Mouse (Mus musculus) spleen, adult 2 months (tissue): ENCODE results near the gene Ncapg. TPM values are rescaled to one million over a fixed set of nuclear protein-coding genes. Genes with fewer than 3 reads are reported as not detected.

ENCODE experiments used
- DNase-seq, 2 experiments: peaks; one replicate each; pipeline versions ENCODE4 v3.0.0 to v3.0.0-alpha.2; 2012 to 2021; ENCODE audit warnings: low spot score in 2 of 2, low read depth in 1 of 2
- H3K27ac ChIP-seq: fragments of 200-500 bp; 2 replicates; pipeline ENCODE4 v1.5.1; 2012; ENCODE audit warnings: low read length, inconsistent platforms; ENCODE audit not compliant: insufficient read depth
- H3K27me3 ChIP-seq: fragments of 200-500 bp; 2 replicates; pipeline ENCODE4 v1.6.1; 2012; ENCODE audit warnings: mild to moderate bottlenecking, moderate library complexity, low read length, inconsistent platforms; ENCODE audit not compliant: control insufficient read depth, insufficient read depth
- H3K36me3 ChIP-seq: fragments of 200-500 bp; 2 replicates; pipeline ENCODE4 v1.6.1; 2012; ENCODE audit warnings: mild to moderate bottlenecking, low read length, inconsistent platforms; ENCODE audit not compliant: control insufficient read depth, insufficient read depth
- H3K4me1 ChIP-seq: fragments of 200-500 bp; 2 replicates; pipeline ENCODE4 v1.6.1; 2011; ENCODE audit warnings: inconsistent platforms; ENCODE audit not compliant: control insufficient read depth, insufficient read depth, insufficient read length
- H3K4me3 ChIP-seq: fragments of 200-500 bp; 2 replicates; pipeline ENCODE4 v1.5.1; 2011; ENCODE audit warnings: mild to moderate bottlenecking, inconsistent platforms; ENCODE audit not compliant: insufficient read depth, insufficient read length; ENCODE audit errors: extremely low read depth
- CTCF ChIP-seq: fragments of 200-500 bp; IDR thresholded peaks from 2 replicates; pipeline ENCODE4 v1.5.1; 2011; ENCODE audit warnings: mild to moderate bottlenecking, inconsistent platforms; ENCODE audit not compliant: insufficient read depth, insufficient read length, insufficient replicate concordance; ENCODE audit errors: extremely low read depth
- POLR2A ChIP-seq: fragments of 200-500 bp; IDR thresholded peaks from 2 replicates; pipeline ENCODE4 v1.6.1; 2011; ENCODE audit warnings: low read depth, low read length, inconsistent platforms
- WGBS: fragments of 180-500 bp; shearing (Covaris S2); methylation state at CpG from one replicate; pipeline ENCODE4 v1.1.7; 2018; 5-methylcytosine and 5-hydroxymethylcytosine counted together
- polyA plus RNA-seq: library from polyadenylated mRNA; depleted of rRNA; stranded (reverse); fragments of >200 nt; gene quantifications from 2 replicates; pipeline ENCODE4 v1.2.3, GENCODE M21; 2012; rRNA removed

The Ncapg gene
- polyA plus RNA-seq, 1 experiment = 1.2 TPM

DNA sequence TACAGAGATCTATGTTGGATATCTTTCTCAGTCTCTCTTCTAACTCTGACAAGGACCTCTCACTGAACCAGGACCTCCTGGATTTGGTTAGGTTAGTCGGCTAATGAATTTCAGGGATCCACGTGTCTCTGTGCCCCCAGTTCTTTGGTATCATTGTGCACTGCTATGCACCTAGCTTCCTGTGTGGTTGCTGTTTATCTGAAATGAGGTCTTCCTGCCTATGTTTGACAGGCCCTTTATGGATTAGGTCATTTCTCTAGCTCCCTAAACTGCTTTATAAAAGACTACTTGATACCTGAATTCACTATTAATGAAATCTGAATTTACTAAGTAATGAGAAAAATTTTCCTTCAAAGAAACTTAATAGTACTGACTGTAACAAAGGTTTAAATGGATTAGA, 21.1 kb downstream of the Ncapg start:
- no peaks in the 10 kb centered on the region for H3K36me3 ChIP-seq
- 71% methylated on average over 2 of the region's 2 CpGs for WGBS
- no peaks in the 10 kb centered on the region for H3K4me1 ChIP-seq
- H3K27ac ChIP-seq = no peak overlapping the region
- no peak for DNase-seq
- no peak overlapping the region for H3K4me3 ChIP-seq
- TF ChIP-seq POLR2A = no peak
- no peak for TF ChIP-seq CTCF
- H3K27me3 ChIP-seq = no peaks in the 10 kb centered on the region

DNA sequence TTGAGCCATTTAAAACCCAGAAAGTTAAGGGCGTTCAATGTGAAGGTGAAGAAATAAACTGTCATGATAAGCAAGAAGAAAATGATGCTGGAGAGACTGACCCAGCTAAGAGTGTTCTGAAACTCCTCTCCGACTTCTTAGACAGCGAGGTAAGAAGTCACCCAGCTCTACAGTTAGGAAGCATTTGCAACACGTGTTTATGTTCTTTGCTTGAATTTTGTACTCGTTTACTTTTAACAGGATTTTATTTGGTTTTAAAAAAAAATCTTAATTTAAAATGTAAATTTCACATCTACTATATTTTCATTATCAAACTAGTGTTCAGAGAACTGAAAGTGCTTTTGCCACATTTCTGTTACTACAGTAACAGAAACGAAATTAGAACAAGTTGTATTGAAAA, 22.0 kb downstream of the Ncapg start:
- no peak overlapping the region for H3K27ac ChIP-seq
- DNase-seq = no peak
- WGBS = 90% methylated on average over 6 of the region's 6 CpGs
- H3K4me1 ChIP-seq = no peaks in the 10 kb centered on the region
- H3K36me3 ChIP-seq = no peaks in the 10 kb centered on the region
- H3K27me3 ChIP-seq = no peaks in the 10 kb centered on the region
- H3K4me3 ChIP-seq = no peak overlapping the region
- TF ChIP-seq CTCF (no peak), POLR2A (no peak)

DNA sequence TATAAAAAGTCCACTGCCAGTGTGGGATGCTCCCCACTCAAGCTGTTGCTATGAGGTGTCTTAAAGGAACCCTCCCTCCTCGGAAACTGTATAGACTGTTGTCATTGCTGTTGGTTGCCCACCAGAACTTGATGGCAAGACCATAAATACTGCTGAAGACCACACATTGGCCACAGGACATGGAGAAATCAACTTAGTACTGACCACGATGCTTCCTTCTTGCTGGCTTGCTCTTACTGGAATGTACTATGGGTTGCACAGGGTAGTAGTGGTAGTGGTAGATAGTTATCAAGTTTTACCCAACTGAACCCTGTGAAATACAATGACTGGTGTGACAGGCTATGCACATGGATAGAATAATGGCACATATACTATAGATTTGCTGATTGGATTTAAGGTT, 37.1 kb downstream of the Ncapg start:
- no peak overlapping the region for H3K27ac ChIP-seq
- no peak overlapping the region for H3K4me3 ChIP-seq
- 80% methylated on average over 2 of the region's 2 CpGs for WGBS
- H3K27me3 ChIP-seq = no peaks in the 10 kb centered on the region
- H3K36me3 ChIP-seq = no peaks in the 10 kb centered on the region
- TF ChIP-seq POLR2A (no peak), CTCF (no peak)
- H3K4me1 ChIP-seq = no peaks in the 10 kb centered on the region
- DNase-seq = no peak

DNA sequence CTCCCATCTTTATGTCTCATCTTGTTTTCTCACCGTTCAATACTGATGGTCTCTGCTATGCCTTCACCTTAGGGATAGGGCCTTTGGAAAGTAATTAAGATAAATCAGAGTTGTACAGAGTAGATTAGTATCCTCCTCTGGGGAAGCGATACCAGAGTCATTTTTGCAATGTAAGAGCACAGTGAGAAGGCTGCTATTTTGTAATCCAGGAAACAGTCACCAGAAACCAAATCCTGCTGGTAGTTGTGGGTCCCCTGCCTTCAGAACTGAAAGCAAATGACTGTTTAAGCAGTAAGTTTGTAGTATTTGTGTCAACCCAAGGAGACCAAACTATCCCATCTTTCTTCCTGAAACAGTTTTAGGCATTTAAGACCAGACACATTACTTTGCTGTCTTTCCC, 39.9 kb downstream of the Ncapg start:
- no peak for TF ChIP-seq CTCF
- TF ChIP-seq POLR2A = no peak
- Histone ChIP-seq H3K4me1 (no peaks in the 10 kb centered on the region), H3K27ac (no peak overlapping the region), H3K27me3 (no peaks in the 10 kb centered on the region), H3K4me3 (no peak overlapping the region), H3K36me3 (no peaks in the 10 kb centered on the region)
- DNase-seq = no peak
- WGBS = 87% methylated on average over 2 of the region's 2 CpGs

DNA sequence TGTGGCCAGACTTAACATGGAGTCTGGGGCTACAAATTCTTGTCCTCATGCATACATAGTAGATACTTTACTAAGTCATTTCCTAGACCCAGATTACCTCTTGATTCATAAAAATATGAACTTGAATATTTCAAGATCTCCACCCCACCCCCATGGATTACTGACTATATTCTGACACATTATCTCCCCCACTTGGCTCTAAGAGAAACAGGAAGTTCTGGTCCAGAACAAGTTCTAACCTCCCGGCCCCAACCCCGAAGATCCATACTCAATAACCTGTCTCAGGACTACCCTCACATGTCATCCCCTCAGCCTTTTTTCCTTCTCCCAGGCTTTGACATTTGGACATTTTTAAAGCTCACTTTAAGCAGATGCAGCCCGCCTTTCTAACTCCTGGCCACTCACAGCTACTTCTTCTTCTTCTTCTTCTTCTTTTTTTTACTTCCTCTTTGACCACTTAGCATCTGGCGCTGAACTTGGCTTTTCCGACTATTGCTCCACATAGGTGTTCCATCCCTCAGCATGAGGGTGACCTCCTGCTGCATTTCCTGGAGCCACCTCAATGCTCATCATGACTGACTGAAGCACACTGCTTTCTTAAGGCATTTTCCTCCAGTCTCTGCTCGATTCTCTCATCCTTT, 49.2 kb downstream of the Ncapg start:
- H3K4me3 ChIP-seq = no peak overlapping the region
- no peak overlapping the region for H3K27ac ChIP-seq
- H3K4me1 ChIP-seq = no peaks in the 10 kb centered on the region
- no peaks in the 10 kb centered on the region for H3K36me3 ChIP-seq
- TF ChIP-seq CTCF = no peak
- no peak for TF ChIP-seq POLR2A
- WGBS = 39% methylated on average over 6 of the region's 6 CpGs
- no peak for DNase-seq
- no peaks in the 10 kb centered on the region for H3K27me3 ChIP-seq

DNA sequence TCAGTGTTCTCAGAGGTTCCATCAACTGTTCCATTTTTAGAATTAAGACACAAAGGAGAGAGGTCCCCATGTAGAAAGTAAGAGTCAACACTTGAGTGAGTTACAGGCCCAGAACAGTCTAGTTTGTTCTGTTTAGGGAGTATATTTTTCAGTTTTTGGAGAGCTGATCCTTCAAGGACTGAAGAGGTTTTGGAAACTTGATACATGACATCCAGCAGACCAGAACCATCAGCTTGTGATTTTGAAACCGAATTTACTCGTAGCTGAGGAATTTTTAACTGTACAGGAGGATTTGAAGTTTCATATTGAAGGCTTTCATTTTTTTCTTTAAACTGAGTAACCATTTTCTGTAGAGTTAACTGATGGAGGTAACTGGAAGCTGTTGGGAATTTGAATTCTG, 64.0 kb downstream of the Ncapg start:
- peaks cover 4% of the 10 kb centered on the region for H3K36me3 ChIP-seq
- H3K4me3 ChIP-seq = no peak overlapping the region
- no peak overlapping the region for H3K27ac ChIP-seq
- DNase-seq = no peak
- no peaks in the 10 kb centered on the region for H3K27me3 ChIP-seq
- H3K4me1 ChIP-seq = no peaks in the 10 kb centered on the region
- WGBS = 91% methylated on average over 2 of the region's 2 CpGs
- TF ChIP-seq CTCF (no peak), POLR2A (no peak)

DNA sequence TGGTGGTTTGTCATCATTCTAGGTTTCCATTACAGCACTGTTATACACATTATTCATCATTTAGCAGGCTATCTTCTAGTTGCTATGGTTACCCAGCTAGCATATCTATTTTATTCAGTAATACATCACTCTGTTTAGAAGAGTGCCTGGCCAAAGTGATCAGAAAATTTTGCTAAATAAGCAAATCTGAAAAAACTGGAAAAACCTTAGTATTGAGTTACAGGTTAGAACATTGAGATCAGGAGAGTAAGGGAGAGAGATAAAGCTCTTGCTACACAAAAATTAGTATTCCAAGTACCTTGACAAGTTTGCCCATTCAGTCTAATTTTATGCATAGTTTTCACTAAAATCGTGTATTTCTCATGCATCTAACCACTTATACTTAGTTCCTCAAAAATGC, 68.2 kb downstream of the Ncapg start:
- Histone ChIP-seq H3K4me1 (no peaks in the 10 kb centered on the region), H3K27me3 (no peaks in the 10 kb centered on the region), H3K27ac (no peak overlapping the region), H3K4me3 (no peak overlapping the region), H3K36me3 (peaks cover 6% of the 10 kb centered on the region)
- DNase-seq = no peak
- WGBS = 64% methylated on average over 1 of the region's 1 CpGs
- TF ChIP-seq CTCF (no peak), POLR2A (no peak)

Other genes with a start within 250 kb of the Ncapg start
- 33.0 and 41.5 TPM in 2 replicates for gene Qdpr, start 219.7 kb upstream of the Ncapg start, polyA plus RNA-seq
- gene Clrn2, start 216.2 kb upstream of the Ncapg start, polyA plus RNA-seq = not detected in 2 replicates
- 6.6 and 9.5 TPM in 2 replicates for gene Lap3, start 176.5 kb upstream of the Ncapg start, polyA plus RNA-seq
- 64.1 and 64.6 TPM in 2 replicates for gene Med28, start 149.7 kb upstream of the Ncapg start, polyA plus RNA-seq
- 0.06 and 0.08 TPM in 2 replicates for gene Fam184b, start 30.3 kb upstream of the Ncapg start, polyA plus RNA-seq
- gene Lcorl, start 187.7 kb downstream of the Ncapg start, polyA plus RNA-seq = 0.50 and 1.3 TPM in 2 replicates